Mouse (Mus musculus): ENCODE data around the gene Gabbr2. TPM values are rescaled to one million over a fixed set of nuclear protein-coding genes. Genes with fewer than 3 reads are reported as not detected.

Gabbr2 gene
- polyA plus RNA-seq, 1 experiment from 2014 or later = 0.11 TPM

GRCm38 (mm10) chr4:46773243-46773642 lies 218.4 kb downstream of the Gabbr2 start:
- no peak for ATAC-seq (ENCODE audit: low read depth)
- WGBS (ENCODE audit: insufficient replicate concordance) = 62% methylated on average over 3 of the region's 3 CpGs
- no peaks in the 10 kb centered on the region; the same call in 1 of the 2 replicates for H3K9me3 ChIP-seq (replicated peaks; ENCODE audit: control insufficient read depth, low read length)
- H3K4me2 ChIP-seq (ENCODE audit: low read depth, low read length) = no peak overlapping the region
- H3K27me3 ChIP-seq (ENCODE audit: control insufficient read depth, insufficient read depth, low read depth, low read length) = no peaks in the 10 kb centered on the region
- no peak overlapping the region for H3K9ac ChIP-seq (ENCODE audit: low read depth, low read length)
- H3K4me1 ChIP-seq (ENCODE audit: control insufficient read depth, low read depth, low read length) = no peaks in the 10 kb centered on the region
- H3K27ac ChIP-seq (ENCODE audit: low read length) = no peak overlapping the region
- H3K36me3 ChIP-seq (ENCODE audit: control insufficient read depth, insufficient read depth) = no peaks in the 10 kb centered on the region
- no peak overlapping the region for H3K4me3 ChIP-seq (ENCODE audit: low read depth, low read length)

GRCm38 (mm10) chr4:46772591-46772990 lies 219.1 kb downstream of the Gabbr2 start:
- no peaks in the 10 kb centered on the region for H3K27me3 ChIP-seq (ENCODE audit: control insufficient read depth, insufficient read depth, low read depth, low read length)
- no peak overlapping the region for H3K4me3 ChIP-seq (ENCODE audit: low read depth, low read length)
- no peaks in the 10 kb centered on the region for H3K4me1 ChIP-seq (ENCODE audit: control insufficient read depth, low read depth, low read length)
- no peaks in the 10 kb centered on the region for H3K36me3 ChIP-seq (ENCODE audit: control insufficient read depth, insufficient read depth)
- H3K9me3 ChIP-seq (replicated peaks; ENCODE audit: control insufficient read depth, low read length) = no peaks in the 10 kb centered on the region; the same call in 1 of the 2 replicates
- 62% methylated on average over 2 of the region's 2 CpGs for WGBS (ENCODE audit: insufficient replicate concordance)
- H3K27ac ChIP-seq (ENCODE audit: low read length) = no peak overlapping the region
- no peak for ATAC-seq (ENCODE audit: low read depth)
- no peak overlapping the region for H3K4me2 ChIP-seq (ENCODE audit: low read depth, low read length)
- H3K9ac ChIP-seq (ENCODE audit: low read depth, low read length) = no peak overlapping the region

- H3K9me3 ChIP-seq (replicated peaks; ENCODE audit: control insufficient read depth, low read length) = no peaks in the 10 kb centered on the region; the same call in 1 of the 2 replicates
- no peak overlapping the region for H3K27ac ChIP-seq (ENCODE audit: low read length)
- no peaks in the 10 kb centered on the region for H3K36me3 ChIP-seq (ENCODE audit: control insufficient read depth, insufficient read depth)
- no peak for ATAC-seq (ENCODE audit: low read depth)
- no peaks in the 10 kb centered on the region for H3K4me1 ChIP-seq (ENCODE audit: control insufficient read depth, low read depth, low read length)
- no peaks in the 10 kb centered on the region for H3K27me3 ChIP-seq (ENCODE audit: control insufficient read depth, insufficient read depth, low read depth, low read length)
- no peak overlapping the region for H3K4me3 ChIP-seq (ENCODE audit: low read depth, low read length)
- H3K4me2 ChIP-seq (ENCODE audit: low read depth, low read length) = no peak overlapping the region
- no peak overlapping the region for H3K9ac ChIP-seq (ENCODE audit: low read depth, low read length)
- 70% methylated on average over 12 of the region's 12 CpGs for WGBS (ENCODE audit: insufficient replicate concordance)
Observed at GRCm38 (mm10) chr4:46771116-46771515, 220.6 kb downstream of the Gabbr2 start.

- H3K4me1 ChIP-seq (ENCODE audit: control insufficient read depth, low read depth, low read length) = no peaks in the 10 kb centered on the region
- no peaks in the 10 kb centered on the region; the same call in 1 of the 2 replicates for H3K9me3 ChIP-seq (replicated peaks; ENCODE audit: control insufficient read depth, low read length)
- H3K4me3 ChIP-seq (ENCODE audit: low read depth, low read length) = no peak overlapping the region
- H3K36me3 ChIP-seq (ENCODE audit: control insufficient read depth, insufficient read depth) = no peaks in the 10 kb centered on the region
- H3K27me3 ChIP-seq (ENCODE audit: control insufficient read depth, insufficient read depth, low read depth, low read length) = no peaks in the 10 kb centered on the region
- ATAC-seq (ENCODE audit: low read depth) = no peak
- H3K27ac ChIP-seq (ENCODE audit: low read length) = no peak overlapping the region
- no peak overlapping the region for H3K4me2 ChIP-seq (ENCODE audit: low read depth, low read length)
- WGBS (ENCODE audit: insufficient replicate concordance) = 63% methylated on average over 2 of the region's 2 CpGs
- H3K9ac ChIP-seq (ENCODE audit: low read depth, low read length) = no peak overlapping the region
Observed at GRCm38 (mm10) chr4:46770635-46771034, 221.0 kb downstream of the Gabbr2 start.

- Histone ChIP-seq H3K36me3 (ENCODE audit: control insufficient read depth, insufficient read depth) (no peaks in the 10 kb centered on the region), H3K4me1 (ENCODE audit: control insufficient read depth, low read depth, low read length) (no peaks in the 10 kb centered on the region), H3K4me2 (ENCODE audit: low read depth, low read length) (no peak overlapping the region), H3K9me3 (replicated peaks; ENCODE audit: control insufficient read depth, low read length) (no peaks in the 10 kb centered on the region; the same call in 1 of the 2 replicates), H3K4me3 (ENCODE audit: low read depth, low read length) (no peak overlapping the region), H3K9ac (ENCODE audit: low read depth, low read length) (no peak overlapping the region), H3K27me3 (ENCODE audit: control insufficient read depth, insufficient read depth, low read depth, low read length) (no peaks in the 10 kb centered on the region), H3K27ac (ENCODE audit: low read length) (no peak overlapping the region)
- 49% methylated on average over 8 of the region's 8 CpGs for WGBS (ENCODE audit: insufficient replicate concordance)
- ATAC-seq (ENCODE audit: low read depth) = no peak
Observed at GRCm38 (mm10) chr4:46770090-46770489, 221.6 kb downstream of the Gabbr2 start.

GRCm38 (mm10) chr4:46766326-46766725 lies 225.3 kb downstream of the Gabbr2 start:
- no peak for ATAC-seq (ENCODE audit: low read depth)
- Histone ChIP-seq H3K27me3 (ENCODE audit: control insufficient read depth, insufficient read depth, low read depth, low read length) (no peaks in the 10 kb centered on the region), H3K4me3 (ENCODE audit: low read depth, low read length) (no peak overlapping the region), H3K36me3 (ENCODE audit: control insufficient read depth, insufficient read depth) (no peaks in the 10 kb centered on the region), H3K27ac (ENCODE audit: low read length) (no peak overlapping the region), H3K4me2 (ENCODE audit: low read depth, low read length) (no peak overlapping the region), H3K9me3 (replicated peaks; ENCODE audit: control insufficient read depth, low read length) (no peaks in the 10 kb centered on the region), H3K4me1 (ENCODE audit: control insufficient read depth, low read depth, low read length) (no peaks in the 10 kb centered on the region), H3K9ac (ENCODE audit: low read depth, low read length) (no peak overlapping the region)
- 69% methylated on average over 7 of the region's 7 CpGs for WGBS (ENCODE audit: insufficient replicate concordance)

GRCm38 (mm10) chr4:46759838-46760237 lies 231.8 kb downstream of the Gabbr2 start:
- no peak overlapping the region for H3K4me3 ChIP-seq (ENCODE audit: low read depth, low read length)
- no peak overlapping the region for H3K4me2 ChIP-seq (ENCODE audit: low read depth, low read length)
- H3K9me3 ChIP-seq (replicated peaks; ENCODE audit: control insufficient read depth, low read length) = no peaks in the 10 kb centered on the region
- no peaks in the 10 kb centered on the region for H3K4me1 ChIP-seq (ENCODE audit: control insufficient read depth, low read depth, low read length)
- H3K27me3 ChIP-seq (ENCODE audit: control insufficient read depth, insufficient read depth, low read depth, low read length) = no peaks in the 10 kb centered on the region
- no peak overlapping the region for H3K27ac ChIP-seq (ENCODE audit: low read length)
- ATAC-seq (ENCODE audit: low read depth) = no peak
- H3K9ac ChIP-seq (ENCODE audit: low read depth, low read length) = no peak overlapping the region
- H3K36me3 ChIP-seq (ENCODE audit: control insufficient read depth, insufficient read depth) = no peaks in the 10 kb centered on the region
- 48% methylated on average over 1 of the region's 1 CpGs for WGBS (ENCODE audit: insufficient replicate concordance)

- Histone ChIP-seq H3K9me3 (replicated peaks; ENCODE audit: control insufficient read depth, low read length) (no peaks in the 10 kb centered on the region), H3K4me2 (ENCODE audit: low read depth, low read length) (no peak overlapping the region), H3K4me1 (ENCODE audit: control insufficient read depth, low read depth, low read length) (no peaks in the 10 kb centered on the region; the same call in 1 of the 2 replicates), H3K36me3 (ENCODE audit: control insufficient read depth, insufficient read depth) (no peaks in the 10 kb centered on the region), H3K27me3 (ENCODE audit: control insufficient read depth, insufficient read depth, low read depth, low read length) (no peaks in the 10 kb centered on the region), H3K4me3 (ENCODE audit: low read depth, low read length) (no peak overlapping the region), H3K9ac (ENCODE audit: low read depth, low read length) (no peak overlapping the region), H3K27ac (ENCODE audit: low read length) (no peak overlapping the region)
- WGBS (ENCODE audit: insufficient replicate concordance) = 45% methylated on average over 7 of the region's 7 CpGs
- no peak for ATAC-seq (ENCODE audit: low read depth)
Observed at GRCm38 (mm10) chr4:46758340-46759041, 233.2 kb downstream of the Gabbr2 start.

GRCm38 (mm10) chr4:46754407-46755194 lies 237.1 kb downstream of the Gabbr2 start:
- Histone ChIP-seq H3K27me3 (ENCODE audit: control insufficient read depth, insufficient read depth, low read depth, low read length) (no peaks in the 10 kb centered on the region), H3K9me3 (replicated peaks; ENCODE audit: control insufficient read depth, low read length) (no peaks in the 10 kb centered on the region), H3K4me2 (ENCODE audit: low read depth, low read length) (no peak overlapping the region), H3K4me3 (ENCODE audit: low read depth, low read length) (no peak overlapping the region), H3K4me1 (ENCODE audit: control insufficient read depth, low read depth, low read length) (no peaks in the 10 kb centered on the region; the same call in 1 of the 2 replicates), H3K36me3 (ENCODE audit: control insufficient read depth, insufficient read depth) (no peaks in the 10 kb centered on the region), H3K9ac (ENCODE audit: low read depth, low read length) (no peak overlapping the region), H3K27ac (ENCODE audit: low read length) (peak overlapping the region; percentile 42; the same call in 1 of the 2 replicates)
- 12% methylated on average over 6 of the region's 6 CpGs for WGBS (ENCODE audit: insufficient replicate concordance)
- ATAC-seq (ENCODE audit: low read depth) = peak; percentile 41

Measured in liver, embryonic 16.5 days (tissue).